Mouse (Mus musculus): Measurements from ENCODE around the gene Vdac2. TPM values are rescaled to one million over a fixed set of nuclear protein-coding genes. Genes with fewer than 3 reads are reported as not detected.

The Vdac2 gene
- polyA plus RNA-seq, 2 experiments, result 146 to 226 TPM

DNA sequence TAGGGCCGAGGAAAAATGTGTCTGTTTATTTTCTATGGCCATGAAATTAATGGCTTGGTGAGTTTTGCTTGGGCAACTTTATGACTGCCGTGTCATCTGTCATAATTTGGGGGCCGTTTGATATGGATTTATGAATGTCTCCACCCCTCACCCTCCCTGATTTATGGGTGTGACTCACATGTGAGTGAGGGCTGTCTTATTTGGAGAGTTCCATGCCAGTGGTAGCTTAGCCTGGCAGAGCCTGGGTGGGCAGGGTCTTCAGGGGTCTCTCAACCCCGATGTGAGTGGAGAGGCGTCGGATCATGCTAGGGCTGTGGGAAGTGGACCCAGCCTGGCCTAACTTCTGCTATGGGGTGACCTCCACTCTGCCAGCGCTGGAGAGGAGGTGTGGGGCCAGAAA, 41.8 kb downstream of the Vdac2 start:
- Histone ChIP-seq H3K9ac (ENCODE audit: low read depth, low read length, severe bottlenecking) (no peak overlapping the region), H3K4me2 (replicated peaks; ENCODE audit: low read depth, low read length, severe bottlenecking) (no peak overlapping the region), H3K27ac (replicated peaks; ENCODE audit: low read depth, low read length) (no peak overlapping the region), H3K4me3 (replicated peaks; ENCODE audit: low read length) (no peak overlapping the region), H3K36me3 (ENCODE audit: control insufficient read depth, insufficient read depth, low read length) (no peaks in the 10 kb centered on the region), H3K9me3 (ENCODE audit: control insufficient read depth, low read length) (no peaks in the 10 kb centered on the region), H3K27me3 (ENCODE audit: control insufficient read depth, insufficient read depth, low read length) (no peaks in the 10 kb centered on the region), H3K4me1 (ENCODE audit: control insufficient read depth, insufficient read depth, low read length) (no peaks in the 10 kb centered on the region)
- DNase-seq (ENCODE audit: low spot score) (peak; percentile 13), ATAC-seq (ENCODE audit: low FRiP score, low read depth) (no peak)
- 32% methylated on average over 7 of the region's 7 CpGs for WGBS
- no peak for TF ChIP-seq POLR2A (IDR thresholded peaks at IDR 0.05; ENCODE audit: borderline replicate concordance, extremely low read depth, insufficient read depth, insufficient read length)

DNA sequence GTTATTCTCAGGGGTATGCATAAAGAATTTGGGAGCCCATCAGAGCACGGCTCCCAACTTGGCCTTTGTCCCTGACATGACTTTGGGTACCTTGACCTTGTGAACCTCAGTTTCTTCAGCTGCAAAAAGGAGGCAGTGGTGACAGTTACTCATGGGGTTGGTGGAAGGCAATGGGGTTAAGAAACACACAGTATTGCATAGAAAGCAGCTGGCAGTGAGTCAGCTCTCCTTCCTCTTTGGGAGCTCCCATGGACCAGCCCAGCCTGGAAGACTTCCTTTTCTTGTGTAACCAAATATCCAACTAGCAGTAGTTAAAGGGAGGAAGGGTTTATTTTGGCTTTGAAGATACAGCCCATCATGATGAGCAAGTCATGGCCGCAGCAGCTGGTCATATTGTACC, 65.4 kb downstream of the Vdac2 start:
- WGBS, result 68% methylated on average over 2 of the region's 2 CpGs
- DNase-seq (ENCODE audit: low spot score), result peak; percentile 28
- Histone ChIP-seq H3K4me1 (ENCODE audit: control insufficient read depth, insufficient read depth, low read length) (peaks cover 14% of the 10 kb centered on the region), H3K4me2 (replicated peaks; ENCODE audit: low read depth, low read length, severe bottlenecking) (no peak overlapping the region), H3K27ac (replicated peaks; ENCODE audit: low read depth, low read length) (no peak overlapping the region), H3K9ac (ENCODE audit: low read depth, low read length, severe bottlenecking) (no peak overlapping the region), H3K4me3 (replicated peaks; ENCODE audit: low read length) (no peak overlapping the region), H3K36me3 (ENCODE audit: control insufficient read depth, insufficient read depth, low read length) (no peaks in the 10 kb centered on the region), H3K27me3 (ENCODE audit: control insufficient read depth, insufficient read depth, low read length) (no peaks in the 10 kb centered on the region), H3K9me3 (ENCODE audit: control insufficient read depth, low read length) (no peaks in the 10 kb centered on the region)
- no peak for ATAC-seq (ENCODE audit: low FRiP score, low read depth)
- no peak for TF ChIP-seq POLR2A (IDR thresholded peaks at IDR 0.05; ENCODE audit: borderline replicate concordance, extremely low read depth, insufficient read depth, insufficient read length)

DNA sequence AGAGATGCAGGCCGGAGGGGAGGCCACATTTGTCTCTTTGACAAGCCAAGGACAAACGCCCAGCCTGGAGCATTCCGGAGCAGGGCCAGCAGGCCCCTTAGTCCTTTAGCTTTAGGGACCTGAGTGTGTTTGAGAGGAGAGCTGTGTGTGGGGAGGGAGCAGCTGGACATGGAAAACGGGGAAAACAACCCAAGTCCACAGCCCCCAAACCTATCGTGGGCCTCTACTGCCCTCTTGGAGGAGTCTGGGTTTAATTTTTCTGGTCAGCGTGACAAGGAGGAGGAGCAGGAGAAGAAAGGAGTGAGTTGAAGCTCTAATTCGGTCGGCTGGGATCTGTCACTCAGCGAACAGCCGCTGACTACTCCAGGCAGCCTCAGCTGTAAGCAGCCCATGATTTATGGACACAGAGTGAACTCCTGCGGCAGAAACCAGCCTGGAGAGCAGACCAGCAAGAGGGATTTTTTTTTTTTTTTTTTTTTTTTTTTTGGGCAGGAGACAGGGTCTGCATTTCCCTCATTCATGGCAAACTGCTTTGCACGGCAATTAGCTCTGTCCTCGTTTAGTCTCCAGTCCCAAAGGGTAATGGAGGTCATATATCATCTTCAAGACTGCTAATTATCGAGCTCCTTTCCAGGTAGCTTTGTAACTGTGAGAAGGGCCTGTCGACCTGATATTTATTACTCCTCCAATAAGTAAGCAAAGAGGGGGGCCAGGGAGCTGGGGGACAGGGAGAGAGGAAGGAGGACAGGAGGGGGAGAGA, 66.7 kb downstream of the Vdac2 start:
- Histone ChIP-seq H3K4me2 (replicated peaks; ENCODE audit: low read depth, low read length, severe bottlenecking) (peak overlapping the region; percentile 31), H3K27me3 (ENCODE audit: control insufficient read depth, insufficient read depth, low read length) (no peaks in the 10 kb centered on the region), H3K9ac (ENCODE audit: low read depth, low read length, severe bottlenecking) (no peak overlapping the region; the same call in 1 of the 2 replicates), H3K36me3 (ENCODE audit: control insufficient read depth, insufficient read depth, low read length) (no peaks in the 10 kb centered on the region), H3K27ac (replicated peaks; ENCODE audit: low read depth, low read length) (no peak overlapping the region), H3K4me3 (replicated peaks; ENCODE audit: low read length) (no peak overlapping the region), H3K9me3 (ENCODE audit: control insufficient read depth, low read length) (no peaks in the 10 kb centered on the region), H3K4me1 (ENCODE audit: control insufficient read depth, insufficient read depth, low read length) (peaks cover 14% of the 10 kb centered on the region)
- ATAC-seq (ENCODE audit: low FRiP score, low read depth), result peak; percentile 88
- peak; percentile 74 for DNase-seq (ENCODE audit: low spot score)
- TF ChIP-seq POLR2A (IDR thresholded peaks at IDR 0.05; ENCODE audit: borderline replicate concordance, extremely low read depth, insufficient read depth, insufficient read length), result no peak
- 3% methylated on average over 15 of the region's 15 CpGs for WGBS

DNA sequence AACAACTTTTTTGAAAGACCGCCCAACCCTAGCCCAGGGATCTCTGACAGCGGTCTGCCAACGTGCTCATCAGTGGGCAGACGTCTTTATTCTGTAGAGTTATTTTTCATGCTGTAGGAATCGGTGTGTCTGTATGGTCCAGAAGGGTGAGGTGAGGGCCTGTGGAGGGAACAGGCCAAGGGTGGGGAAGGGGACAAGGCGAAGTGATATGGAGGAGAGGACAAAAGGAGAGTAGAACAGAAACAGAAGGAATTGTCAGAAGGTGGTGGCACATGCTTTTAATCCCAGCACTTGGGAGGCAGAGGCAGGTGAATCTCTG, 67.3 kb downstream of the Vdac2 start:
- no peak overlapping the region for H3K27ac ChIP-seq (replicated peaks; ENCODE audit: low read depth, low read length)
- WGBS, result 36% methylated on average over 6 of the region's 6 CpGs
- H3K27me3 ChIP-seq (ENCODE audit: control insufficient read depth, insufficient read depth, low read length), result no peaks in the 10 kb centered on the region
- TF ChIP-seq POLR2A (IDR thresholded peaks at IDR 0.05; ENCODE audit: borderline replicate concordance, extremely low read depth, insufficient read depth, insufficient read length), result no peak
- H3K4me1 ChIP-seq (ENCODE audit: control insufficient read depth, insufficient read depth, low read length), result peaks cover 14% of the 10 kb centered on the region
- no peak overlapping the region for H3K4me3 ChIP-seq (replicated peaks; ENCODE audit: low read length)
- no peaks in the 10 kb centered on the region for H3K9me3 ChIP-seq (ENCODE audit: control insufficient read depth, low read length)
- DNase-seq (ENCODE audit: low spot score) (no peak), ATAC-seq (ENCODE audit: low FRiP score, low read depth) (no peak; the same call in 1 of the 2 replicates)
- H3K4me2 ChIP-seq (replicated peaks; ENCODE audit: low read depth, low read length, severe bottlenecking), result no peak overlapping the region
- no peaks in the 10 kb centered on the region for H3K36me3 ChIP-seq (ENCODE audit: control insufficient read depth, insufficient read depth, low read length)
- H3K9ac ChIP-seq (ENCODE audit: low read depth, low read length, severe bottlenecking), result no peak overlapping the region

Other genes starting within 250 kb of the Vdac2 start
- gene Dupd1, start 110.7 kb upstream of the Vdac2 start, polyA plus RNA-seq (2012; rRNA removed), result 0.47 and 0.50 TPM in 2 replicates
- gene Dupd1, start 110.7 kb upstream of the Vdac2 start, polyA plus RNA-seq (2014; fragmentation: Nextera tagmentation; extraction: Ambion mirVana), result 0.76 and 0.82 TPM in 2 replicates
- gene Samd8, start 74.7 kb upstream of the Vdac2 start, polyA plus RNA-seq (2012; rRNA removed), result 11.4 and 15.1 TPM in 2 replicates
- 12.1 and 12.3 TPM in 2 replicates for gene Samd8, start 74.7 kb upstream of the Vdac2 start, polyA plus RNA-seq (2014; fragmentation: Nextera tagmentation; extraction: Ambion mirVana)
- 1.5 TPM in 2 replicates for gene Dusp13, start 74.1 kb upstream of the Vdac2 start, polyA plus RNA-seq (2012; rRNA removed)
- gene Dusp13, start 74.1 kb upstream of the Vdac2 start, polyA plus RNA-seq (2014; fragmentation: Nextera tagmentation; extraction: Ambion mirVana), result 0.55 TPM in 1 of 2 replicates, not detected in the other
- gene Comtd1, start 23.7 kb downstream of the Vdac2 start, polyA plus RNA-seq (2012; rRNA removed), result 16.0 and 18.0 TPM in 2 replicates
- 24.7 and 26.5 TPM in 2 replicates for gene Comtd1, start 23.7 kb downstream of the Vdac2 start, polyA plus RNA-seq (2014; fragmentation: Nextera tagmentation; extraction: Ambion mirVana)
- 45.1 and 73.1 TPM in 2 replicates for gene Zfp503, start 164.4 kb downstream of the Vdac2 start, polyA plus RNA-seq (2012; rRNA removed)
- gene Zfp503, start 164.4 kb downstream of the Vdac2 start, polyA plus RNA-seq (2014; fragmentation: Nextera tagmentation; extraction: Ambion mirVana), result 15.3 and 17.6 TPM in 2 replicates
- gene Lrmda, start 194.5 kb downstream of the Vdac2 start, polyA plus RNA-seq (2012; rRNA removed), result 0.08 and 0.13 TPM in 2 replicates
- gene Lrmda, start 194.5 kb downstream of the Vdac2 start, polyA plus RNA-seq (2014; fragmentation: Nextera tagmentation; extraction: Ambion mirVana), result 0.35 and 0.72 TPM in 2 replicates

Data from limb, embryonic 14.5 days (tissue).